Mouse (Mus musculus) bone marrow, adult 2 months (tissue): ENCODE measurements at regions not wholly inside any gene's neighbourhood (a gene's known extent, or its start where the extent isn't known, plus 50 kb on each side); places are given as distances from the start of the nearest gene placed in this dataset.
A peak's percentile ranks its signal among the peaks of the same experiment; 100 is the strongest.
"Not testable (repeated sequence)": the region's sequence is repeated elsewhere in the genome, so short reads cannot be mapped to it uniquely, and the experiment has no call there.

Experiments
- H3K27ac ChIP-seq: fragments of 200-500 bp; 2 replicates; pipeline ENCODE4 v1.5.1; 2012; ENCODE audit warnings: low read depth, mild to moderate bottlenecking, control low read depth, inconsistent platforms, low read length; ENCODE audit not compliant: control insufficient read depth, poor library complexity, insufficient read depth
- H3K4me1 ChIP-seq: fragments of 200-500 bp; 2 replicates; pipeline ENCODE4 v1.6.1; 2011; ENCODE audit warnings: low read length; ENCODE audit not compliant: control insufficient read depth, insufficient read depth
- H3K4me3 ChIP-seq: fragments of 200-500 bp; replicated peaks from 2 replicates; pipeline ENCODE3; 2011; ENCODE audit warnings: mild to moderate bottlenecking, low read depth, low read length, control low read depth; ENCODE audit not compliant: control insufficient read depth
- CTCF ChIP-seq: fragments of 200-500 bp; IDR thresholded peaks from 2 replicates; pipeline ENCODE4 v1.5.1; 2011; ENCODE audit warnings: low read length, control low read depth; ENCODE audit not compliant: control insufficient read depth, insufficient read depth
- POLR2A ChIP-seq: fragments of 200-500 bp; IDR thresholded peaks from 2 replicates; pipeline ENCODE4 v1.6.1; 2011; ENCODE audit warnings: low read depth, mild to moderate bottlenecking, control low read depth, low read length, borderline replicate concordance; ENCODE audit not compliant: control insufficient read depth
- WGBS: fragments of 180-500 bp; shearing (Covaris S2); methylation state at CpG from one replicate; pipeline ENCODE4 v1.1.7; 2018; 5-methylcytosine and 5-hydroxymethylcytosine counted together

- WGBS = 15% methylated on average over 4 of the region's 4 CpGs
- TF ChIP-seq CTCF (peak; percentile 69), POLR2A (no peak)
- Histone ChIP-seq H3K4me1 (no peaks in the 10 kb centered on the region), H3K4me3 (no peak overlapping the region), H3K27ac (no peak overlapping the region)
Measured at GRCm38 (mm10) chr14:9393271-9393771, 727.3 kb upstream of the 4930452B06Rik start.

- 85% methylated on average over 5 of the region's 5 CpGs for WGBS
- not testable (repeated sequence) for H3K4me1 ChIP-seq, H3K4me3 ChIP-seq, H3K27ac ChIP-seq
Measured at GRCm38 (mm10) chr14:9389878-9390536, 724.0 kb upstream of the 4930452B06Rik start.

GRCm38 (mm10) chr14:9389180-9389579, 723.1 kb upstream of the 4930452B06Rik start:
- Histone ChIP-seq H3K4me3 (no peak overlapping the region), H3K4me1 (no peaks in the 10 kb centered on the region), H3K27ac (no peak overlapping the region)
- 40% methylated on average over 7 of the region's 7 CpGs for WGBS
- no peak for TF ChIP-seq CTCF
- no peak for TF ChIP-seq POLR2A
